Mouse (Mus musculus) lung, postnatal 14 days (tissue): ENCODE data around the gene Lonp1.
"Not testable (repeated sequence)": the region's sequence is repeated elsewhere in the genome, so short reads cannot be mapped to it uniquely, and the experiment has no call there.

Experiments
- DNase-seq: peaks from one replicate; pipeline ENCODE4 v3.0.0; 2021

Lonp1 gene

GRCm38 (mm10) chr17:56626754-56627470, at the start of gene Lonp1:
Gene Lonp1, minus strand, starts transcription at chr17:56626887.
- peak; percentile 97 for DNase-seq

- peak; percentile 8 for DNase-seq
Observed at GRCm38 (mm10) chr17:56673647-56674416, 47.1 kb upstream of the Lonp1 start.

- DNase-seq, result peak; percentile 99
Observed at GRCm38 (mm10) chr17:56672941-56673646, 46.4 kb upstream of the Lonp1 start, which contains the start of gene Ranbp3. Gene Ranbp3, plus strand, starts transcription at chr17:56673294.

- no peak for DNase-seq
Observed at GRCm38 (mm10) chr17:56669766-56670165, 43.1 kb upstream of the Lonp1 start.

- DNase-seq, result peak; percentile 89
Observed at GRCm38 (mm10) chr17:56668384-56669144, 41.9 kb upstream of the Lonp1 start.

- DNase-seq, result no peak
Observed at GRCm38 (mm10) chr17:56667591-56667990, 40.9 kb upstream of the Lonp1 start.

GRCm38 (mm10) chr17:56666384-56666783, 39.7 kb upstream of the Lonp1 start:
- DNase-seq, result no peak

- DNase-seq, result no peak
Observed at GRCm38 (mm10) chr17:56664333-56664732, 37.6 kb upstream of the Lonp1 start.

- no peak for DNase-seq
Observed at GRCm38 (mm10) chr17:56663659-56664058, 37.0 kb upstream of the Lonp1 start.

GRCm38 (mm10) chr17:56656171-56656570, 29.5 kb upstream of the Lonp1 start:
- no peak for DNase-seq

GRCm38 (mm10) chr17:56655311-56655710, 28.6 kb upstream of the Lonp1 start:
- no peak for DNase-seq

- no peak for DNase-seq
Observed at GRCm38 (mm10) chr17:56654771-56655170, 28.1 kb upstream of the Lonp1 start.

GRCm38 (mm10) chr17:56651801-56652200, 25.1 kb upstream of the Lonp1 start:
- DNase-seq, result peak; percentile 4

GRCm38 (mm10) chr17:56647546-56647945, 20.9 kb upstream of the Lonp1 start:
- no peak for DNase-seq

GRCm38 (mm10) chr17:56643237-56643636, 16.6 kb upstream of the Lonp1 start:
- DNase-seq, result no peak

GRCm38 (mm10) chr17:56634023-56634422, 7.3 kb upstream of the Lonp1 start:
- no peak for DNase-seq

GRCm38 (mm10) chr17:56631807-56632206, 5.1 kb upstream of the Lonp1 start:
- DNase-seq, result no peak

- not testable (repeated sequence) for DNase-seq
Observed at GRCm38 (mm10) chr17:56629800-56630781, 3.4 kb upstream of the Lonp1 start.

- DNase-seq, result no peak
Observed at GRCm38 (mm10) chr17:56627530-56628277, 1.0 kb upstream of the Lonp1 start, which contains the start of gene Catsperd. Gene Catsperd, plus strand, starts transcription at chr17:56628143.

GRCm38 (mm10) chr17:56626260-56626659, 427 bp downstream of the Lonp1 start:
- DNase-seq, result no peak

GRCm38 (mm10) chr17:56625495-56625894, 1.2 kb downstream of the Lonp1 start:
- DNase-seq, result no peak
